Mouse (Mus musculus) layer of hippocampus, postnatal 25 days (tissue): ENCODE results near the gene Cse1l. TPM values are rescaled to one million over a fixed set of nuclear protein-coding genes. Genes with fewer than 3 reads are reported as not detected.

Experiments used
- DNase-seq, 2 experiments: peaks; one replicate each; pipeline ENCODE4 v3.0.0; 2022; ENCODE audit warnings: mixed read lengths in 2 of 2, low spot score in 1 of 2; ENCODE audit errors: extremely low spot score in 1 of 2
- total RNA-seq, 2 experiments: library from RNA; stranded (reverse); gene quantifications; 2 replicates each; pipeline ENCODE4 v1.2.3; 2021

Gene Cse1l
- total RNA-seq, 2 experiments from 2014 or later: 51.6 to 52.6 TPM

GRCm38 (mm10) chr2:166899746-166900145, 6.1 kb upstream of the Cse1l start:
- DNase-seq: no peak

DNA sequence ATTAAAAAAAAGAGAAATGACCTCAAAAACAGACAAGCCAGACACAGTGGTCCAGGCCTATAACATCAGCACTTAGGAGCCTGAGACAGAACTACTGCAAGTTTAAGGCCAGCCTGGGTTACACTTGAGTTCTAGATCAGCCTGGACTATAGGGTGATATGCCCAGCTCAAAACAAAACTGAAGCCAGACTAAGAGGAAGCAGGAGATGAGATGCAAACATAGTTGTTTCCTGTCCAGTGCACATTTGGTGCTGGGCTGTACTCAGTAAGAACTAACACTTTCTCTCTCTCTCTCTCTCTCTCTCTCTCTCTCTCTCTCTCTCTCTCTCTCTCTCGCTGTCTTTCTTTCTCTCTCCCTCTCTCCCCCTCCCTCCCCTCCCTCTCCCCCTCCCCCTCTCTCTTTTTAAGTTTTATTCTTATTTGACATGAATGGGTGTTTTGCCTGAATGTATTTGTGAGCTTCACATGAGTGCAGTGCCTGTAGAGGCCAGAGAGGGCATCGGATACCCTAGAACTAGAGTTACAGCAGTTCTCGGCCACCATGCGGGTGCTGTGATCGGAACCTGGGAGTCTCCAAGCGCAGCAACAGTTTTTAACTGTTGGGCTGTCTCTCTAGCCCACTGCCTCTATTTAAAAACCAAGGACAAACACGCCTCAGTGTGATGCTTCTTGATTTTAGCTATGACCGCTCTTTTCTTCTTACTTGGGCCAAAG, 4.9 kb upstream of the Cse1l start:
- no peak for DNase-seq

- no peak for DNase-seq
Observed at GRCm38 (mm10) chr2:166903719-166904282, 2.0 kb upstream of the Cse1l start.

- no peak for DNase-seq
Observed at GRCm38 (mm10) chr2:166906523-166907182, 813 bp downstream of the Cse1l start.

GRCm38 (mm10) chr2:166909729-166910128, 3.9 kb downstream of the Cse1l start:
- no peak for DNase-seq

DNA sequence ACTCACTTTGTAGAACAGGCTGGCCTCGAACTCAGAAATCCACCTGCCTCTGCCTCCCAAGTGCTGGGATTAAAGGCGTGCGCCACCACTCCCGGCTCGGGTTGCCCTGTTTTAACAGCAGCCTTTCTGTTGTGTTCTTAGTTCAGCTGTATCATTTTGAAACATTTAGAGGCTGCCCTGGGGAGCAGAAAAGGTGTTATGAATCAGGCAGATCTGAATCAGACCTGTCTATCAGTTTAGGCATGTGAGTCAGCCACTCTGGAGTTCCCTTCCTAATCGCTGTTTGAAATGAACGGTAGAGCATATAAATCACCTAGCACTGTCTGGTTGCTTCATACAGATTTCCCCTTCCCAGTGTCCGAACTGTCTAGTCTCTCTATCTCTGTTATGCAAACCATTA, 4.7 kb downstream of the Cse1l start:
- no peak for DNase-seq

DNA sequence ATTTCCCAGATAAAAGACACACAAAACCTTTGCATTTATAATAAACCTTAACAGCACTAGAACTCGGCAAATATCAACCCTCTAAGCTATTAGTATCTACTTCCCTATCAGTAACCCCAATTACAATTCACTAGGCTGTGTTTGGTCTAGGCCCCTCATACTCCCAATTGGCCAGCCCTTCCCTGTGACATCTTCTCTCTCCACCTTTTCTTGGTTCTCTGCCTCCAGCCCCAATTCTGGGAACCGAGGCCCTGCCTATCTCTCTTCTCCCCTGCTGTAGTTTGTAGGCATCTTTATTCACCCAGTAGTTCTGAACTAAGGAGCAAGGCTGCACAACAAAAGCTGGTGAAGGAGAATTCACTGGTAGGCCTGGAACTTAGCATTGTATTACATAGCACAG, 18.1 kb downstream of the Cse1l start:
- DNase-seq: no peak

DNA sequence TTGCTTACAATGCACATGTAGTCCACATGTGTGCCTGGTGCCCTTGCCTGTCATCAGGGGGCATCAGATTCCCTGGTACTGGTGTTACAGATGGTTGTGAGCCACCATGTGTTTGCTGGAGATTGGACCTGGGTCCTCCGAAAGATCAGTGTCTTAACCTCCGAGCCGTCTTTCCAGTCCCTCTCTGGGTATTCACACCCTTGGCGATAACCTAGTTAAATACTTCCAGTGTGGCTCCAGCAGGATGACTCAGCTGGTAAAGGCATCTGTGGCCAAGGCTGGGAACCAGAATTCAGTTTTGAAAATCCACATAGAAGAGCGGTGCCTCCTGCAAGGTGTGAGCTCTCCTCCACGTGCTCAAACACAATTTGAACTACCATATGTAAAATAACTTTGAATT, 28.1 kb downstream of the Cse1l start:
- DNase-seq: no peak

GRCm38 (mm10) chr2:166934416-166934815, 28.6 kb downstream of the Cse1l start:
- no peak for DNase-seq

- no peak for DNase-seq
Observed at GRCm38 (mm10) chr2:166935582-166935981, 29.7 kb downstream of the Cse1l start.

- no peak for DNase-seq
Observed at GRCm38 (mm10) chr2:166936166-166936565, 30.3 kb downstream of the Cse1l start.

DNA sequence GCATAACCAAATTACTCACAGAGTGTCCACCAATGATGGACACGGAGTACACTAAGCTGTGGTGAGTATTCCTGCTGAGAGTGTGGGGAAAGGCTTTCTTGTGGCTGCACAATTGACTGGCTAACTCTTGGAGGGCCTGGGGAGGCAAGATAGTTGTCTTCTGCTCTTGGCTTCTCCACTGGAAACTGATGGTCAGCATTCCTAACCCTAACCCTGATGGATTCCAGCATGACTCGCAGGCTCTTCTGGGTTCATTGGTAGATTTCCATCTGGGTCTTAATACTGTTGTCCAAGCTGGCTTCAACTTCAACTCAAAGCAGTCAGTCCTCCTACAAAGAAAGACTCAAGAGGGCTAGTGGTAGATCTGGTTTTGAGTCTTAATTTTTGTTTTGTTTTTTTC, 37.3 kb downstream of the Cse1l start:
- DNase-seq: no peak

DNA sequence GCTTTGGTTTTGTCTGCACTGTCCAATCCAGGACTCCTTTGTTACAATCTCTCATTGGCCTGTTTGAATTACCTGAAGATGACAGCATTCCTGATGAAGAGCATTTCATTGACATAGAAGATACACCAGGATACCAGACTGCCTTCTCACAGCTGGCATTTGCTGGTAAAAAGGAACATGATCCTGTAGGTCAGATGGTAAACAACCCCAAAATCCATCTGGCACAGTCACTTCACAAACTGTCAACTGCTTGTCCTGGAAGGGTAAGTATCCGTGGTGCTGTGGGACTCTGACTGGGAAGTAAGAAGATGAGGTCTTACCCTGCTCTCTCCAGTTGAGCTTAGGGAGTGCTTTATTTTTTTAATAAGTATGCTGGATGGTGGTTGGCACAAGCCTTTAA, 38.5 kb downstream of the Cse1l start:
- DNase-seq: no peak

DNA sequence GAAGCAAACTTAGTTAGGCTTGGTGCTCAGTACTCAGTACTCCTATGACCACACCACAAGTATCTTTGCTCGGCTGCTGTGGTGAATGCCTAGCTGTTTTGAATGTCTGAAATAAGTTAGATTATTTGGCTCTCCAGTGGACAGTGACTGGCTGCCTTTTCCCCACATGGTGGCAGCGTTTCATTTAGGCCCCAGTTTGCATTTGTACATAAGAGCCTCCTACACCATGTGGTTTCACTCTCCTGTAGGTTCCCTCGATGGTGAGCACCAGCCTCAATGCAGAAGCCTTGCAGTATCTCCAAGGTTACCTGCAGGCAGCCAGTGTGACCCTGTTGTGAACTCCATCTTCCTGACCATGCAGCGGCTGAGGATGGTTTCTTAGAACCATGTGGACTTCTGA, 39.6 kb downstream of the Cse1l start:
- no peak for DNase-seq

DNA sequence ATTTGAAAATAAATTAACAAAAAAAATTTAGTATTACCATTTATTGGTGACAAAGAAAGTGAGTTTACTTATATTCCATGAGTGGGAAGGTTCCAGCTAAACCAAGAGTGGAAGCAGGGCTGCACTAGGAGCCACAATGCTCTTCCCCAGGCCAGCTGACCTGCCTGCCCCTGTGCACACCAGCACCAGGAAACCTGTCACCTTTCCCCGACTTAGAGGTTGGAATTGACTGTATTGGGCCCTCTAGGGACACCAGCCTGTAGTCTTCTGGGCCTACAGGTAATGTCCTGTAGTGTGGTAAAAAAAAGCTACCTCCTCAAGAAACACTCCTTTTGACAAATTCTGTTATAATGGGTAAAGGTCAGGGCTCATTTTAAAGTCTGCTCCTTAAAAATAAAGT, 42.4 kb downstream of the Cse1l start:
- DNase-seq: no peak

- no peak for DNase-seq
Observed at GRCm38 (mm10) chr2:166948936-166949335, 43.1 kb downstream of the Cse1l start.

DNA sequence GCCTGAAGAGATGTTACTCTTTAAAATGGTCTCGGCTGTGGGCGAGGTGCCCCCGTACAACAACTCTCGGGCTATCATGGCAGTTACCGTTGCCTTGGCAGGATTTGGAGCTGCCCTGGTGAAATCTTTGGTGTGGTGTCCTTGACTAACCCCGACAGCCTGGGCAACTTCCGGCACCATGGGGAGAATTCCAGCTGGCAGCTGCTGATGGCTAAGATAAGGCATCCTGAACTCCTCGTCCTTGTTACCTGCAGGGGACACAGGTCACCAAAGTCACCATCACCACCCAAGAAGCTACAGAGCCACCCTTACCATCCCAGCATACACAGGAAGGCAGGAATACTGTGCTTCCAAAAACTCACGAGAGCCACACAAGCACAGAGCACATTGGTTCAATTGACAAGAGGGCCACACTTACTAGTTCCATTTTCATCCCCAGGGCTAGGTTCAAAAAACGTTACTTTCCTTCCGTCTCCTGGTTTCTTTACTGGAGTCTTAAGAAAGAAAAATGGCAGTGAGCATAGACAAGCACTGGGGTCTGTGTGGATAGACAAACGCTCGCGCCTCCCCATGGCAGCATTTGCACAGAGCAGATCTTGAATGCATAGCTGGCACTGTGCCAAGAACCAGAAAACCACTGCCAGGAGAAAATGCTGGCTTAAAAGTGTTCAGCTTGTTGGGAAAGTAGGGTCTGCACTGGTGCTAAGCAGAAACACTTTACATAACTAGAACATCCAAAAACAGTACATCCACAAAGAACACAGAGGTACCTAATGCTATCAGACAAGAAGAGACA, 45.2 kb downstream of the Cse1l start:
- DNase-seq: peak in 1 of 2 experiments; percentile 55

DNA sequence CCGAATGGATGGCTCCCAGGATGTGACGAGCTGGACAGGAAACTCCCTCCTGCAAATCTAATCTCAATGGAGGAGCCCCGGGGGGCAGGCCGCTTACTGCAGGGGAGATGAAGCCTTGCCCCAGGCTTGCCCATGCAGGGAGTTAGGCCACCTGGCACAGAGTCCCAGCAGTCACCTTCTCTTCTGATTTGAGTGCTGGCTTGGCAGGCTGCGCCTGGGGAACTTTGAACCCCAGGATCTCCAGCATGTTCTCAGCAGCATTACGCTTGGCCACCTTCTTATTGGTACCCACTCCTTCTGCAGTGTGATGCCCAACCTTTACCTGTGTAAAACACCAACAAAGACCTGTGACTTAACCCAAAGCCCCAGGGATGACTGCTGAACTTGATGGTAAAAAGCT, 46.3 kb downstream of the Cse1l start:
- DNase-seq: no peak

- DNase-seq: peak; percentile 33 to 57
Observed at GRCm38 (mm10) chr2:166956805-166957204, 51.0 kb downstream of the Cse1l start.

GRCm38 (mm10) chr2:166960648-166961330, 54.9 kb downstream of the Cse1l start:
- DNase-seq: no peak

DNA sequence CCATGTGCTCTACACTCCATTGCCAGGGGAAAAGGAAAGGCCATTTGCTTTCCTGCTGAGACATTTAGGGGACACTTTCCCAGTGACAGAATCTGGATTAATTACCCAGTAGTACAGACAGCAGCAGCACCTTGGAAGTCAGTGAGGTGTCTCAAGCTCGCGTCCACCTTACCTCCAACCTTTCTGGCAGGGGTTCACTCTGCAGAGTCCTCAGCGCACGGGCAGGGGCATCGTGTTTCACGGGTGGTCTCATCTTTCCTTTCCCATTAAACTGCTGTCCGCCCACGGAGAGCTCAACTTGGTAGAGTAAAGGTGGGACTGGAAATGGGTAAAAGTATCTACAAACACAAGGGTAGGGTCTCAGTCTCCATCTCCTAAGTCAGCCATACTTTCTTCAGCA, 57.4 kb downstream of the Cse1l start:
- no peak for DNase-seq
